In genomic region chr3:86605775-86606174, GRCm38 (mm10) we compare ENCODE assay signal across 17 mouse cellular contexts. TPM values are rescaled to one million over a fixed set of nuclear protein-coding genes. Genes with fewer than 3 reads are reported as not detected.
"Had no signal": no experiment of that assay in that cellular context is flagged by ENCODE, and none has a peak within 500 bp of the region (broad histone marks: within the 10 kb centered on the region; RNA-seq: fewer than 3 reads in every experiment).

No protein-coding gene starts in this region.

- DNase-seq: right cerebral cortex, adult 18-20 months; right cerebral cortex, postnatal 14 days; right cerebral cortex, postnatal 25 days; right cerebral cortex, postnatal 4 days; spleen, adult 18-20 months; thymus, adult 2 months; thymus, postnatal 14 days; thymus, postnatal 25 days; thymus, postnatal 36 days; thymus, postnatal 4 days had no signal

- H3K4me2 ChIP-seq: neural tube, embryonic 12.5 days; neural tube, embryonic 13.5 days; neural tube, embryonic 15.5 days; stomach, embryonic 15.5 days had no signal

- H3K27me3 ChIP-seq: neural tube, embryonic 12.5 days; neural tube, embryonic 13.5 days; neural tube, embryonic 15.5 days; stomach, embryonic 15.5 days had no signal

- H3K9ac ChIP-seq: neural tube, embryonic 12.5 days; neural tube, embryonic 13.5 days; neural tube, embryonic 15.5 days; stomach, embryonic 15.5 days had no signal

- H3K36me3 ChIP-seq: neural tube, embryonic 12.5 days; neural tube, embryonic 13.5 days; neural tube, embryonic 15.5 days; stomach, embryonic 15.5 days had no signal

- H3K9me3 ChIP-seq: neural tube, embryonic 12.5 days; neural tube, embryonic 13.5 days; neural tube, embryonic 15.5 days; stomach, embryonic 15.5 days had no signal

- H3K4me3 ChIP-seq: neural tube, embryonic 12.5 days; neural tube, embryonic 13.5 days; neural tube, embryonic 15.5 days; stomach, embryonic 15.5 days had no signal

- H3K27ac ChIP-seq: neural tube, embryonic 12.5 days; neural tube, embryonic 13.5 days; neural tube, embryonic 15.5 days; stomach, embryonic 15.5 days; stomach, postnatal 0 days had no signal

- H3K4me1 ChIP-seq: neural tube, embryonic 15.5 days; stomach, embryonic 15.5 days had no signal

RNA-seq across cellular contexts. Expression of gene Mab21l2, which starts 57.3 kb away (rescaled TPM):
- total RNA-seq: neutrophil, adult 5-6 weeks had no signal
- polyA plus RNA-seq: spleen, adult 2 months had no signal
